Mouse (Mus musculus): ENCODE results near the gene Sgta. TPM values are rescaled to one million over a fixed set of nuclear protein-coding genes. Genes with fewer than 3 reads are reported as not detected.

The Sgta gene
- polyA plus RNA-seq, 1 experiment from 2014 or later = 271 TPM

DNA sequence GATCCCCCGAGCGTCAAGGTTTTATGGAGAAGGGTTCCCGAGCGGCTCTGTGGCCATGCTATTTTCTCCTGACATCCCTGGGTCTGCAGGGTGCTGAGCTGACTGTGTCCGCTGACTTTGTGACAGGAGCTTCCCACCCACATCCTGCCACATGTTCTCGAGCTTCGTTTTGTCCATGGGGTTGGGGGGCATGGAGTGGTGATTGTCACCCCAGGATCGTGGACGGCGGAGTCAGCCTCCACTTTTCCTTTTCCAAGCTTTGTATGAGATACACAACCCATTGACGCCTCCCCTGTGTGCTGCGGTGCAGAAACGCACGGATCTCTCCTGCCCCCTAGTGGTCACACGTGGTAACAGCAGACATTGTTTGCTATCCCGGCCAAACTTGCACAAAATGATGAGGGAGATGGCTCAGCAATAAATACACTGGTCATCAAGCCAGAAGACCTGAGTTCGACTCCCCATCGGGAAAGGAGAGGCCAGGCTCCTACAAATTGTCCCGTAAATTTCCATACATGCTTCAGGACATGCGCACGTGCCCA, 64.8 kb downstream of the Sgta start:
- H3K27me3 ChIP-seq = peaks cover 45% of the 10 kb centered on the region
- WGBS = 14% methylated on average over 21 of the region's 21 CpGs
- H3K9me3 ChIP-seq = no peaks in the 10 kb centered on the region
- H3K4me3 ChIP-seq = no peak overlapping the region
- no peak overlapping the region for H3K27ac ChIP-seq (replicated peaks)
- no peak overlapping the region; the same call in 1 of the 2 replicates for H3K9ac ChIP-seq (replicated peaks)
- ATAC-seq (ENCODE audit: low FRiP score, low read depth) = no peak
- no peaks in the 10 kb centered on the region for H3K36me3 ChIP-seq
- H3K4me1 ChIP-seq = peaks cover 7% of the 10 kb centered on the region
- H3K4me2 ChIP-seq (replicated peaks) = peak overlapping the region; percentile 16; the same call in 1 of the 2 replicates

DNA sequence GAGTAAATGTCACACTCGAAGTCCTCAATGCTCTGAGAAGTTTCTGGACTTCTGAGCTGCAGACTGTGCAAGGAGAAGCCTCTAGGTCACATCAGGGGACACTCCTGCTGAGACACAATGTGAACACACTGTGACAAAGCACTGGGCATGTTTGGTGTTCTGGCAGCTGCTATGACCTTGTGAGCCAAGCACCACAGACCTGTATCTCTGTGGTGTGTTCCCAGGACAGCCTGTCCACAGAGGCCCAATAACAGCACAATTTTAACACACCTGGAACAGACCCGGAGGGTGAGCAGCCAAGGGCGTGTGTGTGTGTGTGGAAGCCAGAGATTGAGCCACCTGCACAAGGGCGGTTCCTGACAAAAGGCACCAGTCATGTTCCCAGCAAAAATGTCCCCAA, 65.4 kb downstream of the Sgta start:
- 57% methylated on average over 4 of the region's 4 CpGs for WGBS
- Histone ChIP-seq H3K4me3 (no peak overlapping the region), H3K4me2 (replicated peaks) (peak overlapping the region; percentile 16; the same call in 1 of the 2 replicates)

More for the DNA sequence above, 65.4 kb downstream of the Sgta start:
- Histone ChIP-seq H3K27me3 (peaks cover 45% of the 10 kb centered on the region), H3K4me1 (peaks cover 5% of the 10 kb centered on the region), H3K9ac (replicated peaks) (no peak overlapping the region; the same call in 1 of the 2 replicates), H3K36me3 (no peaks in the 10 kb centered on the region), H3K27ac (replicated peaks) (no peak overlapping the region), H3K9me3 (no peaks in the 10 kb centered on the region)
- ATAC-seq (ENCODE audit: low FRiP score, low read depth) = no peak

Small RNAs within 50 kb of the gene (microRNA-seq; reads per million reads assigned to microRNA genes)
- gene Mir5615-1 (not detected), gene Mir5615-2 (not detected)

Other genes with a start within 250 kb of the Sgta start
- gene Jsrp1, start 246.7 kb downstream of the Sgta start, polyA plus RNA-seq (2016; fragmentation: Nextera tagmentation; extraction: Ambion mirVana) = 0.38 and 0.50 TPM in 2 replicates
- gene Oaz1, start 233.5 kb downstream of the Sgta start, polyA plus RNA-seq (2016; fragmentation: Nextera tagmentation; extraction: Ambion mirVana) = 1,390 and 1,564 TPM in 2 replicates
- gene Lingo3, start 216.1 kb downstream of the Sgta start, polyA plus RNA-seq (2016; fragmentation: Nextera tagmentation; extraction: Ambion mirVana) = 0.77 and 1.0 TPM in 2 replicates
- gene Lsm7, start 205.0 kb downstream of the Sgta start, polyA plus RNA-seq (2016; fragmentation: Nextera tagmentation; extraction: Ambion mirVana) = 250 and 263 TPM in 2 replicates
- 44.6 and 47.1 TPM in 2 replicates for gene Sppl2b, start 204.9 kb downstream of the Sgta start, polyA plus RNA-seq (2016; fragmentation: Nextera tagmentation; extraction: Ambion mirVana)
- 0.08 and 0.14 TPM in 2 replicates for gene Tmprss9, start 188.3 kb downstream of the Sgta start, polyA plus RNA-seq (2016; fragmentation: Nextera tagmentation; extraction: Ambion mirVana)
- gene Timm13, start 159.2 kb downstream of the Sgta start, polyA plus RNA-seq (2016; fragmentation: Nextera tagmentation; extraction: Ambion mirVana) = 305 and 308 TPM in 2 replicates
- gene Lmnb2, start 141.9 kb downstream of the Sgta start, polyA plus RNA-seq (2016; fragmentation: Nextera tagmentation; extraction: Ambion mirVana) = 61.7 and 62.0 TPM in 2 replicates
- 8.7 and 11.8 TPM in 2 replicates for gene Gadd45b, start 130.1 kb downstream of the Sgta start, polyA plus RNA-seq (2016; fragmentation: Nextera tagmentation; extraction: Ambion mirVana)
- 8.8 and 9.3 TPM in 2 replicates for gene Gng7, start 45.2 kb downstream of the Sgta start, polyA plus RNA-seq (2016; fragmentation: Nextera tagmentation; extraction: Ambion mirVana)
- 11.3 and 13.4 TPM in 2 replicates for gene Diras1, start 34.5 kb downstream of the Sgta start, polyA plus RNA-seq (2016; fragmentation: Nextera tagmentation; extraction: Ambion mirVana)
- 33.1 and 34.9 TPM in 2 replicates for gene Slc39a3, start 22.8 kb downstream of the Sgta start, polyA plus RNA-seq (2016; fragmentation: Nextera tagmentation; extraction: Ambion mirVana)
- gene Thop1, start 9.9 kb upstream of the Sgta start, polyA plus RNA-seq (2016; fragmentation: Nextera tagmentation; extraction: Ambion mirVana) = 56.9 and 58.3 TPM in 2 replicates
- gene Creb3l3, start 38.7 kb upstream of the Sgta start, polyA plus RNA-seq (2016; fragmentation: Nextera tagmentation; extraction: Ambion mirVana) = 0.22 and 0.28 TPM in 2 replicates
- gene Map2k2, start 45.7 kb upstream of the Sgta start, polyA plus RNA-seq (2016; fragmentation: Nextera tagmentation; extraction: Ambion mirVana) = 245 and 248 TPM in 2 replicates
- gene Zbtb7a, start 75.0 kb upstream of the Sgta start, polyA plus RNA-seq (2016; fragmentation: Nextera tagmentation; extraction: Ambion mirVana) = 14.6 and 15.9 TPM in 2 replicates
- 58.6 and 64.9 TPM in 2 replicates for gene Pias4, start 107.7 kb upstream of the Sgta start, polyA plus RNA-seq (2016; fragmentation: Nextera tagmentation; extraction: Ambion mirVana)
- gene Eef2, start 116.5 kb upstream of the Sgta start, polyA plus RNA-seq (2016; fragmentation: Nextera tagmentation; extraction: Ambion mirVana) = 531 and 534 TPM in 2 replicates
- 77.3 and 79.6 TPM in 2 replicates for gene Dapk3, start 122.8 kb upstream of the Sgta start, polyA plus RNA-seq (2016; fragmentation: Nextera tagmentation; extraction: Ambion mirVana)
- 0.18 TPM in 1 of 2 replicates, not detected in the other for gene 4930442H23Rik, start 123.7 kb upstream of the Sgta start, polyA plus RNA-seq (2016; fragmentation: Nextera tagmentation; extraction: Ambion mirVana)
- gene Nmrk2, start 141.9 kb upstream of the Sgta start, polyA plus RNA-seq (2016; fragmentation: Nextera tagmentation; extraction: Ambion mirVana) = not detected in 2 replicates
- gene Atcay, start 170.7 kb upstream of the Sgta start, polyA plus RNA-seq (2016; fragmentation: Nextera tagmentation; extraction: Ambion mirVana) = 35.5 and 37.2 TPM in 2 replicates
- 12.1 and 13.6 TPM in 2 replicates for gene Zfr2, start 173.0 kb upstream of the Sgta start, polyA plus RNA-seq (2016; fragmentation: Nextera tagmentation; extraction: Ambion mirVana)
- gene Matk, start 192.8 kb upstream of the Sgta start, polyA plus RNA-seq (2016; fragmentation: Nextera tagmentation; extraction: Ambion mirVana) = 4.3 and 5.0 TPM in 2 replicates
- 168 and 169 TPM in 2 replicates for gene Mrpl54, start 206.8 kb upstream of the Sgta start, polyA plus RNA-seq (2016; fragmentation: Nextera tagmentation; extraction: Ambion mirVana)
- 34.8 and 36.1 TPM in 2 replicates for gene Apba3, start 206.8 kb upstream of the Sgta start, polyA plus RNA-seq (2016; fragmentation: Nextera tagmentation; extraction: Ambion mirVana)
- 6.6 and 7.5 TPM in 2 replicates for gene Tjp3, start 231.4 kb upstream of the Sgta start, polyA plus RNA-seq (2016; fragmentation: Nextera tagmentation; extraction: Ambion mirVana)
- 89.9 and 92.6 TPM in 2 replicates for gene Pip5k1c, start 232.8 kb upstream of the Sgta start, polyA plus RNA-seq (2016; fragmentation: Nextera tagmentation; extraction: Ambion mirVana)

Measured in midbrain, embryonic 12.5 days (tissue).